ENCODE assay signal across 9 mouse cellular contexts in genomic region chr11:69092386-69092751, GRCm38 (mm10). TPM values are rescaled to one million over a fixed set of nuclear protein-coding genes. Genes with fewer than 3 reads are reported as not detected.
A peak's percentile ranks its signal among the peaks of the same experiment; 100 is the strongest.
DNase-seq lines count a peak whose midpoint lies in the region; ATAC-seq and TF ChIP-seq lines count a peak whose summit lies in the region.
"Had no signal": no experiment of that assay in that cellular context is flagged by ENCODE, and none has a peak within 500 bp of the region (broad histone marks: within the 10 kb centered on the region; RNA-seq: fewer than 3 reads in every experiment).

No protein-coding gene starts in this region.

- WGBS in forebrain, postnatal 0 days: 5% methylated on average over 3 of the region's 3 CpGs
- 2% methylated on average over 3 of the region's 3 CpGs for WGBS in forebrain, embryonic 15.5 days
- 2% methylated on average over 3 of the region's 3 CpGs for WGBS in thymus, adult 2 months

- no peak for ATAC-seq in forebrain, postnatal 0 days
- ATAC-seq in forebrain, embryonic 15.5 days (replicated peaks): no peak

- no peak overlapping the region for H3K9ac ChIP-seq in forebrain, postnatal 0 days
- H3K9ac ChIP-seq in forebrain, embryonic 15.5 days (replicated peaks): no peak overlapping the region
- H3K9ac ChIP-seq: limb, embryonic 15.5 days had no signal

- H3K4me1 ChIP-seq in forebrain, postnatal 0 days (ENCODE audit: insufficient read depth): peaks cover 29% of the 10 kb centered on the region
- H3K4me1 ChIP-seq in forebrain, embryonic 15.5 days: peaks cover 61% of the 10 kb centered on the region
- peaks cover 35% of the 10 kb centered on the region for H3K4me1 ChIP-seq in thymus, adult 2 months (replicated peaks; ENCODE audit: control insufficient read depth, insufficient read depth, low read length)

- peak; percentile 71 for DNase-seq in forebrain, postnatal 0 days
- DNase-seq in ES-CJ7 (ENCODE audit: low read depth, low spot score): peak; percentile 83
- DNase-seq in cerebellum, adult 18-20 months: peak; percentile 90 to 92
- peak; percentile 78 to 84 for DNase-seq in gastrocnemius, postnatal 4 days (ENCODE audit: low spot score in 2 of 2)
- DNase-seq in layer of hippocampus, postnatal 14 days (ENCODE audit: low spot score in 2 of 2): peak; percentile 71 to 78
- DNase-seq in natural killer cell, adult 2 months (ENCODE audit: low spot score in 2 of 2): peak; percentile 87 to 91
- peak; percentile 91 for DNase-seq in thymus, adult 2 months

- no peak overlapping the region for H3K4me3 ChIP-seq in forebrain, postnatal 0 days (ENCODE audit: low read depth, low read length)
- no peak overlapping the region for H3K4me3 ChIP-seq in forebrain, embryonic 15.5 days
- no peak overlapping the region for H3K4me3 ChIP-seq in thymus, adult 2 months (ENCODE audit: control insufficient read depth, insufficient read depth, low read length)
- H3K4me3 ChIP-seq: limb, embryonic 15.5 days had no signal

- H3K36me3 ChIP-seq in forebrain, postnatal 0 days (ENCODE audit: insufficient read depth): peaks cover 19% of the 10 kb centered on the region
- peaks cover 10% of the 10 kb centered on the region; the same call in 1 of the 2 replicates for H3K36me3 ChIP-seq in forebrain, embryonic 15.5 days
- H3K36me3 ChIP-seq in thymus, adult 2 months (ENCODE audit: control insufficient read depth, insufficient read depth, low read length): peaks cover 5% of the 10 kb centered on the region

- 0 out of 2 replicates have a peak overlapping the region, but pooled peaks have one; percentile 2 for H3K27ac ChIP-seq in forebrain, postnatal 0 days (ENCODE audit: low read depth, low read length)
- no peak overlapping the region for H3K27ac ChIP-seq in forebrain, embryonic 15.5 days (replicated peaks)
- no peak overlapping the region for H3K27ac ChIP-seq in thymus, adult 2 months (ENCODE audit: control insufficient read depth, insufficient read depth, low read length)

- peak; percentile 81 for TF ChIP-seq CTCF in forebrain, postnatal 0 days (IDR thresholded peaks at IDR 0.05; ENCODE audit: low read depth)
- TF ChIP-seq CTCF in thymus, adult 2 months (IDR thresholded peaks at IDR 0.05; ENCODE audit: borderline replicate concordance, control insufficient read depth, extremely low read depth, insufficient read depth, low read length, poor library complexity): peak; percentile 73; the same call in 1 of the 2 replicates

- H3K27me3 ChIP-seq in forebrain, postnatal 0 days (ENCODE audit: insufficient read depth, low read length): no peaks in the 10 kb centered on the region
- no peaks in the 10 kb centered on the region for H3K27me3 ChIP-seq in forebrain, embryonic 15.5 days
- no peaks in the 10 kb centered on the region for H3K27me3 ChIP-seq in thymus, adult 2 months (ENCODE audit: control insufficient read depth, insufficient read depth, low read length)
- H3K27me3 ChIP-seq: limb, embryonic 15.5 days had no signal

- TF ChIP-seq POLR2A in thymus, adult 2 months (IDR thresholded peaks at IDR 0.05; ENCODE audit: control insufficient read depth, extremely low read depth, insufficient read depth, low read length, poor library complexity): no peak

- H3K9me3 ChIP-seq in forebrain, postnatal 0 days (ENCODE audit: low read length): no peaks in the 10 kb centered on the region
- H3K9me3 ChIP-seq in forebrain, embryonic 15.5 days: no peaks in the 10 kb centered on the region
- H3K9me3 ChIP-seq: limb, embryonic 15.5 days had no signal

- no peak overlapping the region for H3K4me2 ChIP-seq in forebrain, postnatal 0 days (ENCODE audit: low read depth)
- H3K4me2 ChIP-seq in forebrain, embryonic 15.5 days (replicated peaks): no peak overlapping the region
- H3K4me2 ChIP-seq: limb, embryonic 15.5 days had no signal

RNA-seq across cellular contexts. Expression of gene Per1, which starts 2.6 kb away (rescaled TPM):
- total RNA-seq in forebrain, postnatal 0 days (2014; rRNA removed): 16.5 and 38.3 TPM in 2 replicates
- 15.2 and 16.7 TPM in 2 replicates for polyA plus RNA-seq in forebrain, postnatal 0 days (2015; fragmentation: Nextera tagmentation; extraction: Ambion mirVana)
- 7.6 and 8.2 TPM in 2 replicates for polyA plus RNA-seq in forebrain, embryonic 15.5 days (2015; fragmentation: Nextera tagmentation; extraction: Ambion mirVana)
- 10 to 100 TPM; 32.1 to 49.3 TPM for total RNA-seq in gastrocnemius, postnatal 4 days (2021)
- total RNA-seq in layer of hippocampus, postnatal 14 days (2021): 10 to 100 TPM; 84.4 to 86.8 TPM
- polyA plus RNA-seq in thymus, adult 2 months (2012; rRNA removed): 28.0 and 29.6 TPM in 2 replicates

RNA-seq across cellular contexts. Expression of gene Vamp2, which starts 4.1 kb away (rescaled TPM):
- total RNA-seq in forebrain, postnatal 0 days (2014; rRNA removed): 76.8 and 104 TPM in 2 replicates
- 500 and 554 TPM in 2 replicates for polyA plus RNA-seq in forebrain, postnatal 0 days (2015; fragmentation: Nextera tagmentation; extraction: Ambion mirVana)
- polyA plus RNA-seq in forebrain, embryonic 15.5 days (2015; fragmentation: Nextera tagmentation; extraction: Ambion mirVana): 179 and 188 TPM in 2 replicates
- 10 to 100 TPM; 61.1 to 70.4 TPM for total RNA-seq in gastrocnemius, postnatal 4 days (2021)
- 1,000 to 10,000 TPM; 1,073 to 1,118 TPM for total RNA-seq in layer of hippocampus, postnatal 14 days (2021)
- polyA plus RNA-seq in thymus, adult 2 months (2012; rRNA removed): 159 and 175 TPM in 2 replicates

RNA-seq across cellular contexts. Expression of gene Tmem107, which starts 21.8 kb away (rescaled TPM):
- 32.7 and 45.6 TPM in 2 replicates for total RNA-seq in forebrain, postnatal 0 days (2014; rRNA removed)
- polyA plus RNA-seq in forebrain, postnatal 0 days (2015; fragmentation: Nextera tagmentation; extraction: Ambion mirVana): 35.3 and 41.7 TPM in 2 replicates
- polyA plus RNA-seq in forebrain, embryonic 15.5 days (2015; fragmentation: Nextera tagmentation; extraction: Ambion mirVana): 47.6 and 50.5 TPM in 2 replicates
- total RNA-seq in gastrocnemius, postnatal 4 days (2021): 10 to 100 TPM; 11.7 to 14.3 TPM
- 10 to 100 TPM; 13.5 to 13.7 TPM for total RNA-seq in layer of hippocampus, postnatal 14 days (2021)
- 31.1 and 33.0 TPM in 2 replicates for polyA plus RNA-seq in thymus, adult 2 months (2012; rRNA removed)

RNA-seq across cellular contexts. Expression of gene Hes7, which starts 27.8 kb away (rescaled TPM):
- 1.2 and 1.6 TPM in 2 replicates for total RNA-seq in forebrain, postnatal 0 days (2014; rRNA removed)
- polyA plus RNA-seq in forebrain, postnatal 0 days (2015; fragmentation: Nextera tagmentation; extraction: Ambion mirVana): 1.1 and 1.3 TPM in 2 replicates
- polyA plus RNA-seq in forebrain, embryonic 15.5 days (2015; fragmentation: Nextera tagmentation; extraction: Ambion mirVana): 0.42 and 0.46 TPM in 2 replicates
- under 1 TPM; 0.34 to 0.54 TPM for total RNA-seq in gastrocnemius, postnatal 4 days (2021)
- total RNA-seq in layer of hippocampus, postnatal 14 days (2021): under 1 TPM; 0.46 to 0.62 TPM
- polyA plus RNA-seq in thymus, adult 2 months (2012; rRNA removed): 0.69 and 1.1 TPM in 2 replicates

RNA-seq across cellular contexts. Expression of gene 9130213A22Rik, which starts 30.0 kb away (rescaled TPM):
- 0.23 and 0.62 TPM in 2 replicates for total RNA-seq in forebrain, postnatal 0 days (2014; rRNA removed)
- polyA plus RNA-seq in forebrain, postnatal 0 days (2015; fragmentation: Nextera tagmentation; extraction: Ambion mirVana): 0.58 and 0.69 TPM in 2 replicates
- polyA plus RNA-seq in forebrain, embryonic 15.5 days (2015; fragmentation: Nextera tagmentation; extraction: Ambion mirVana): 0.31 and 0.38 TPM in 2 replicates
- total RNA-seq in gastrocnemius, postnatal 4 days (2021): under 1 TPM; 0.29 to 0.56 TPM
- under 1 TPM; 0.88 to 0.95 TPM for total RNA-seq in layer of hippocampus, postnatal 14 days (2021)
- 0.65 and 1.3 TPM in 2 replicates for polyA plus RNA-seq in thymus, adult 2 months (2012; rRNA removed)

Comparison
In these comparisons a context has a peak if more than half of its experiments do, and no peak if none do; other contexts are left out.
1. RNA of gene Vamp2, which starts 4.1 kb away (total RNA-seq): 1,073 to 1,118 TPM in layer of hippocampus, postnatal 14 days; 76.8 to 104 TPM in forebrain, postnatal 0 days and 61.1 to 70.4 TPM in gastrocnemius, postnatal 4 days; every median in the first group is over 10 times any median in the second.
2. Peak in every context shown above with its lines, with median percentiles within 50 percentile points of each other: DNase-seq.